Mouse (Mus musculus) neural tube, embryonic 14.5 days (tissue): ENCODE data around the gene Nip7. TPM values are rescaled to one million over a fixed set of nuclear protein-coding genes. Genes with fewer than 3 reads are reported as not detected.

ENCODE experiments used
- ATAC-seq: fragments of 200-750 bp; cut with Nextera tagmentation; 2 replicates; pipeline ENCODE4 v1.8.0; 2017; ENCODE audit warnings: low read depth, mild to moderate bottlenecking, moderate TSS enrichment, moderate library complexity
- H3K27ac ChIP-seq: fragments of 300-500 bp; sonication (generic); 2 replicates; pipeline ENCODE4 v1.5.1; 2014; ENCODE audit warnings: low read depth, mild to moderate bottlenecking, control low read depth, low read length, moderate library complexity, mixed read lengths
- H3K27me3 ChIP-seq: fragments of 300-500 bp; sonication (generic); 2 replicates; pipeline ENCODE4 v1.6.1; 2014; ENCODE audit warnings: low read length; ENCODE audit not compliant: control insufficient read depth, insufficient read depth
- H3K36me3 ChIP-seq: fragments of 300-500 bp; sonication (generic); 2 replicates; pipeline ENCODE4 v1.6.1; 2014; ENCODE audit warnings: low read length, mixed read lengths; ENCODE audit not compliant: control insufficient read depth, insufficient read depth
- H3K4me1 ChIP-seq: fragments of 300-500 bp; sonication (generic); 2 replicates; pipeline ENCODE4 v1.6.1; 2014; ENCODE audit warnings: low read length; ENCODE audit not compliant: control insufficient read depth, insufficient read depth
- H3K4me2 ChIP-seq: fragments of 300-500 bp; sonication (generic); 2 replicates; pipeline ENCODE4 v1.6.1; 2014; ENCODE audit warnings: mild to moderate bottlenecking, low read depth, low read length, control low read depth
- H3K4me3 ChIP-seq: fragments of 300-500 bp; sonication (generic); 2 replicates; pipeline ENCODE4 v1.5.1; 2014; ENCODE audit warnings: low read depth, low read length, control low read depth, mixed read lengths
- H3K9ac ChIP-seq: fragments of 300-500 bp; sonication (generic); replicated peaks from 2 replicates; pipeline ENCODE4 v1.6.1; 2014; ENCODE audit warnings: low read depth, mild to moderate bottlenecking, control low read depth, low read length, mixed read lengths
- H3K9me3 ChIP-seq: fragments of 300-500 bp; sonication (generic); 2 replicates; pipeline ENCODE4 v1.6.1; 2016; ENCODE audit warnings: low read length; ENCODE audit not compliant: control insufficient read depth
- WGBS: fragments of 180-500 bp; shearing (Covaris S2); extraction: QIAGEN DNeasy Blood & Tissue Kit; methylation state at CpG from one replicate; pipeline ENCODE4 v1.1.7; 2014; 5-methylcytosine and 5-hydroxymethylcytosine counted together
- polyA plus RNA-seq: library from polyadenylated mRNA; unstranded; fragments of >200 nt; fragmentation: Nextera tagmentation; extraction: Ambion mirVana; gene quantifications from 2 replicates; pipeline ENCODE4 v1.2.1, GENCODE M21; 2014

Nip7 gene
- polyA plus RNA-seq, 1 experiment from 2014 or later = 65.5 TPM

- 97% methylated on average over 8 of the region's 8 CpGs for WGBS
- H3K4me2 ChIP-seq = no peak overlapping the region
Observed at GRCm38 (mm10) chr8:107052046-107052445, 4.6 kb upstream of the Nip7 start.

GRCm38 (mm10) chr8:107056973-107057369 lies 294 bp downstream of the Nip7 start:
- Histone ChIP-seq H3K4me3 (peak overlapping the region; percentile 97), H3K9ac (peak overlapping the region; percentile 62), H3K27ac (no peak overlapping the region), H3K4me2 (peak overlapping the region; percentile 98), H3K4me1 (peaks cover 15% of the 10 kb centered on the region), H3K27me3 (0 out of 2 replicates have a peak, but pooled peaks cover 3% of the 10 kb centered on the region), H3K9me3 (no peaks in the 10 kb centered on the region), H3K36me3 (peaks cover 25% of the 10 kb centered on the region)
- peak; percentile 76 for ATAC-seq
- WGBS = 1% methylated on average over 33 of the region's 33 CpGs

More at GRCm38 (mm10) chr8:107052046-107052445, 4.6 kb upstream of the Nip7 start:
- peaks cover 3% of the 10 kb centered on the region; the same call in 1 of the 2 replicates for H3K27me3 ChIP-seq
- no peaks in the 10 kb centered on the region for H3K9me3 ChIP-seq
- H3K4me3 ChIP-seq = no peak overlapping the region
- H3K4me1 ChIP-seq = peaks cover 6% of the 10 kb centered on the region; the same call in 1 of the 2 replicates
- H3K36me3 ChIP-seq = peaks cover 30% of the 10 kb centered on the region
- H3K9ac ChIP-seq = no peak overlapping the region
- ATAC-seq = no peak
- H3K27ac ChIP-seq = no peak overlapping the region

- Histone ChIP-seq H3K4me1 (peaks cover 5% of the 10 kb centered on the region), H3K4me2 (no peak overlapping the region), H3K27ac (no peak overlapping the region), H3K9ac (no peak overlapping the region), H3K36me3 (peaks cover 15% of the 10 kb centered on the region), H3K4me3 (no peak overlapping the region), H3K27me3 (no peaks in the 10 kb centered on the region), H3K9me3 (no peaks in the 10 kb centered on the region)
- 95% methylated on average over 1 of the region's 1 CpGs for WGBS
- ATAC-seq = no peak
Observed at GRCm38 (mm10) chr8:107062613-107063012, 5.9 kb downstream of the Nip7 start.

GRCm38 (mm10) chr8:107065511-107066496 lies 9.1 kb downstream of the Nip7 start, which contains the start of gene Tmed6:
Gene Tmed6 (minus strand): TSS chr8:107065644.
- Histone ChIP-seq H3K27ac (no peak within 1 kb of the TSS), H3K9me3 (no peaks in the 10 kb centered on the region), H3K4me2 (no peak within 1 kb of the TSS), H3K4me1 (no peaks in the 10 kb centered on the region), H3K9ac (no peak within 1 kb of the TSS), H3K4me3 (no peak within 1 kb of the TSS), H3K27me3 (no peaks in the 10 kb centered on the region), H3K36me3 (0 out of 2 replicates have a peak, but pooled peaks cover 6% of the 10 kb centered on the region)
- WGBS = 61% methylated on average over 17 of the region's 17 CpGs
- ATAC-seq = no peak

- Histone ChIP-seq H3K4me1 (no peaks in the 10 kb centered on the region), H3K4me3 (no peak overlapping the region), H3K27ac (no peak overlapping the region), H3K27me3 (no peaks in the 10 kb centered on the region), H3K4me2 (no peak overlapping the region), H3K9me3 (no peaks in the 10 kb centered on the region), H3K9ac (no peak overlapping the region), H3K36me3 (peaks cover 37% of the 10 kb centered on the region)
- ATAC-seq = no peak
- WGBS = 86% methylated on average over 4 of the region's 4 CpGs
Observed at GRCm38 (mm10) chr8:107073706-107074105, 17.0 kb downstream of the Nip7 start.

- H3K4me1 ChIP-seq = no peaks in the 10 kb centered on the region
- no peaks in the 10 kb centered on the region for H3K9me3 ChIP-seq
- H3K9ac ChIP-seq = no peak overlapping the region
- no peak overlapping the region for H3K4me2 ChIP-seq
- no peak overlapping the region for H3K27ac ChIP-seq
- ATAC-seq = no peak
- peaks cover 39% of the 10 kb centered on the region for H3K36me3 ChIP-seq
- H3K27me3 ChIP-seq = no peaks in the 10 kb centered on the region
- 91% methylated on average over 1 of the region's 1 CpGs for WGBS
- no peak overlapping the region for H3K4me3 ChIP-seq
Observed at GRCm38 (mm10) chr8:107074128-107074527, 17.5 kb downstream of the Nip7 start.

- H3K36me3 ChIP-seq = peaks cover 53% of the 10 kb centered on the region
- 94% methylated on average over 7 of the region's 7 CpGs for WGBS
Observed at GRCm38 (mm10) chr8:107076239-107076888, 19.7 kb downstream of the Nip7 start.

GRCm38 (mm10) chr8:107085358-107085757 lies 28.7 kb downstream of the Nip7 start:
- no peaks in the 10 kb centered on the region for H3K4me1 ChIP-seq
- H3K4me3 ChIP-seq = no peak overlapping the region
- H3K9ac ChIP-seq = no peak overlapping the region
- no peak overlapping the region for H3K4me2 ChIP-seq
- H3K36me3 ChIP-seq = peaks cover 26% of the 10 kb centered on the region
- 96% methylated on average over 17 of the region's 17 CpGs for WGBS
- H3K27me3 ChIP-seq = no peaks in the 10 kb centered on the region
- no peak for ATAC-seq
- H3K27ac ChIP-seq = no peak overlapping the region
- H3K9me3 ChIP-seq = no peaks in the 10 kb centered on the region

More at GRCm38 (mm10) chr8:107076239-107076888, 19.7 kb downstream of the Nip7 start:
- no peaks in the 10 kb centered on the region for H3K9me3 ChIP-seq
- H3K4me2 ChIP-seq = no peak overlapping the region
- ATAC-seq = no peak
- no peak overlapping the region for H3K9ac ChIP-seq
- H3K4me3 ChIP-seq = no peak overlapping the region
- no peaks in the 10 kb centered on the region for H3K27me3 ChIP-seq
- H3K27ac ChIP-seq = no peak overlapping the region
- H3K4me1 ChIP-seq = no peaks in the 10 kb centered on the region

GRCm38 (mm10) chr8:107086018-107086417 lies 29.3 kb downstream of the Nip7 start:
- Histone ChIP-seq H3K27ac (no peak overlapping the region), H3K9ac (no peak overlapping the region), H3K9me3 (no peaks in the 10 kb centered on the region), H3K4me2 (no peak overlapping the region), H3K27me3 (no peaks in the 10 kb centered on the region), H3K4me1 (no peaks in the 10 kb centered on the region), H3K36me3 (peaks cover 25% of the 10 kb centered on the region), H3K4me3 (no peak overlapping the region)
- ATAC-seq = no peak
- 98% methylated on average over 5 of the region's 5 CpGs for WGBS
